Mouse (Mus musculus) midbrain, embryonic 10.5 days (tissue): ENCODE data around the gene Gstm1. TPM values are rescaled to one million over a fixed set of nuclear protein-coding genes. Genes with fewer than 3 reads are reported as not detected.
A peak's percentile ranks its signal among the peaks of the same experiment; 100 is the strongest.

Source experiments
- DNase-seq: peaks from one replicate; pipeline ENCODE4 v3.0.0-alpha.2; 2017; ENCODE audit warnings: low spot score
- H3K27ac ChIP-seq: fragments of 300-500 bp; sonication (generic); replicated peaks from 2 replicates; pipeline ENCODE4 v1.5.1; 2016; ENCODE audit warnings: mild to moderate bottlenecking
- H3K27me3 ChIP-seq: fragments of 300-500 bp; sonication (generic); 2 replicates; pipeline ENCODE4 v1.6.1; 2016; ENCODE audit warnings: low read depth, mild to moderate bottlenecking; ENCODE audit not compliant: poor library complexity, severe bottlenecking
- H3K36me3 ChIP-seq: fragments of 300-500 bp; sonication (generic); 2 replicates; pipeline ENCODE4 v1.6.1; 2016; ENCODE audit warnings: mild to moderate bottlenecking, moderate library complexity
- H3K4me1 ChIP-seq: fragments of 300-500 bp; sonication (generic); 2 replicates; pipeline ENCODE4 v1.6.1; 2016
- H3K4me3 ChIP-seq: fragments of 300-500 bp; sonication (generic); 2 replicates; pipeline ENCODE4 v1.5.1; 2016; ENCODE audit warnings: mild to moderate bottlenecking, moderate library complexity
- H3K9me3 ChIP-seq: fragments of 300-500 bp; sonication (generic); replicated peaks from 2 replicates; pipeline ENCODE4 v1.6.1; 2016; ENCODE audit warnings: mild to moderate bottlenecking
- WGBS: fragments of 180-500 bp; shearing (Covaris S2); methylation state at CpG from one replicate; pipeline ENCODE4 v1.1.7; 2016; 5-methylcytosine and 5-hydroxymethylcytosine counted together
- polyA plus RNA-seq: library from polyadenylated mRNA; unstranded; fragments of >200 nt; fragmentation: Nextera tagmentation; extraction: Ambion mirVana; gene quantifications from 2 replicates; pipeline ENCODE4 v1.2.1, GENCODE M21; 2016

Gstm1 gene
- 34.1 and 35.0 TPM in 2 replicates for polyA plus RNA-seq

DNA sequence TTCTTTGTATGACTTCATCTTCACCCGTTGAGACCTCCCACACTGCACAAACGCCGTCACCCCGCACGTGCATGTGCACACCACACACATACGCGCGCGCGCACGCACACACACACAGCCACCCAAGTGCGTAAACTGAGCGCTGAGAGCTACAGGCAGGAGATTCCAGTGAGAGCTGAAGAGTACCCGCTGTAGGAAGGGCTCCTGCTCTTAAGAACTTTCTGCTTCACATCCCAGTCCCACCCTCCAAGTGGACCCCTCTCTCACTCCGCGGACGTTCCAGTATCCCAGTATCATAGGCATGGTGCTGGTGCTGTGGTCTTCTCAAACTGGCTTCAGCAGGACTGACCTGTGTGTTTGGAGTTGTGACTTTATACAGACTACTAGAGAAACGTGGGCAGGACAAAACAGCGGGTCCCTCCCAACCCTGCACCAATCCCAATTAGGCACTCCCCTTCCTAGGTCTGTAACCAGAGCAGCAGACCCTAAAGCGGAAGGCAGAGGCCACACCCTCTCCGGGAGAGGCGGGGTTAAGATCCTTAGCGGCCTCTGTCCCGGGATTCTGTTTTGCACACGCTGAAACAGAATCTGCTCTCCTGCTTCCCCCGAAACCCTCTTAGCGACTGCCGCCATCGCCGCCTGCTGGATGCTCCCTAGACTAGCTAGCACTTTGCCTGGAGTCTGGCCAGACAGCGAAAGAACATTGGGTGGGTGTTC, at the start of gene Gstm1:
TSS of gene Gstm1 (minus strand) at position 501 of the 717 bp plus-strand sequence.
- no peaks in the 10 kb centered on the region for H3K9me3 ChIP-seq
- H3K36me3 ChIP-seq, result no peaks in the 10 kb centered on the region
- 1% methylated on average over 31 of the region's 31 CpGs for WGBS
- H3K27me3 ChIP-seq, result peaks cover 5% of the 10 kb centered on the region; the same call in 1 of the 2 replicates
- peak; percentile 94 for DNase-seq
- H3K27ac ChIP-seq, result peak within 1 kb of the TSS; percentile 83
- peak within 1 kb of the TSS; percentile 63 for H3K4me3 ChIP-seq
- peaks cover 29% of the 10 kb centered on the region for H3K4me1 ChIP-seq

DNA sequence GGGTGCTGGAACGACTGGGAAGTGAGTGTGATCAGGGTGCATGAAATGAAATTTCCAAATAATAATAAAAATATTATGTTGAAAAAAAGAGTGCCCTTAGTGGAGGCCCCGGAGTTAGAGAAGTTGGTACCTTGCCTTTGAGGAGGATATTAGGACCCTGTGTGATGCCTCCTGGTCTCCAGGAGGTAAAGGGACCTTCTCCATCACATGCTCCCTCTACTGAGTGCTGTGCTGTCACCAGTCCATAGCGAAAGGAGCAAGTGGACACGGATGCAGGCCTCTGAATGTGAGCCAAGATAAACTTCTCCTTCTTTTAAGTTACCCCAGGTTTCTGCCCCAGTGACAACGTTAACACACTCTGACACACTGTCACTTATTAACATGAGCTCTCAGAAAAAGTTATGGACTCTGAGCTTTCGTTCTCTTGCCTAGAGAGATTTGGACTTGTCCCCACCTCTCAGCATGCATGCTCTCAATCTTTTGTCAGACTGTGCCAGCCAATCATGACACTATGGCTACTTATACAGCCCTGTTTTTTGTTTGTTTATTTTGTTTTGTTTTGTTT, 49.7 kb upstream of the Gstm1 start:
- no peak overlapping the region for H3K27ac ChIP-seq
- WGBS, result 81% methylated on average over 6 of the region's 6 CpGs
- H3K9me3 ChIP-seq, result no peaks in the 10 kb centered on the region
- H3K36me3 ChIP-seq, result no peaks in the 10 kb centered on the region
- H3K4me1 ChIP-seq, result no peaks in the 10 kb centered on the region
- no peaks in the 10 kb centered on the region for H3K27me3 ChIP-seq
- no peak for DNase-seq
- H3K4me3 ChIP-seq, result no peak overlapping the region

DNA sequence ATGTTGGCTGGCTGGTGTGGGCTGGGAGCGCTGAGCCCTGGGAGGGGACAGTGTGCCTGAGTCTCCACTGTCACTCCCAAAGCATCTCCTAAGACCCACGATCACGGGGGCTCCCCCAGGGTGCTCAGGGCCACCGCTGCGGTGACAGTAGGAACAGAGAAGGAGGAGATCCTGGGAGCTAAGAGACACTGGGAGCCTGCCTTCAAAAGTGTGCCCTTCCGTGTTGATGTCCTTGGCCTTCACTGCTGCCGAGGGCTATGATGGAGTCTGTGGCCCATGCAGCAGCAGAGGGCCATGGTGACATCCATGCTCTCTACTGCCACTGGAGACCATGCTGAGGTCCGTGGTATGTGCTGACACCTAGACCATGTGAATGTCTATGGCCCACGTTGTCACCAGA, 47.8 kb upstream of the Gstm1 start:
- Histone ChIP-seq H3K36me3 (no peaks in the 10 kb centered on the region), H3K4me1 (0 out of 2 replicates have a peak, but pooled peaks cover 3% of the 10 kb centered on the region), H3K27me3 (no peaks in the 10 kb centered on the region), H3K27ac (no peak overlapping the region), H3K4me3 (no peak overlapping the region), H3K9me3 (no peaks in the 10 kb centered on the region)
- WGBS, result 87% methylated on average over 9 of the region's 9 CpGs
- DNase-seq, result no peak

DNA sequence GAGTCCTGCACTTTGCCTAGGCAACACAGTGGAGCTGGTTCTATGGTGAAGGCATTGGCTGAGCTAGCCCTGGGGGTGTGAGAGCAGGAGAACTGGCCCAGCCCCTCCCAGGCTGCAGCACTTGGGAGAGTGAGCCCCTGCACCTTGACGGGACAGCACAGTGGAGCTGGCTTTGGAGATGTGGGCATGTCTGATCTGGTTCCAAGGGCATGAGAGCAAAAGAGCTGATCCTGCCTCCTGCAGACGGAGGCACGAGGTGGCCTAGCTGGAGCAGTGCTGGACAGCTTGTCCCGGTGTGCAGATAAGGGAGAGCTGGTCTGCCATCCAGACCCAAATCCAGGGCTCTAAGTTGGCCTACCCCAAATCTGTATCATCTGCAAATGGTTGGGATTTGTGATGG, 46.9 kb upstream of the Gstm1 start:
- H3K4me1 ChIP-seq, result 0 out of 2 replicates have a peak, but pooled peaks cover 3% of the 10 kb centered on the region
- H3K27me3 ChIP-seq, result no peaks in the 10 kb centered on the region
- H3K27ac ChIP-seq, result 0 out of 2 replicates have a peak overlapping the region, but pooled peaks have one; percentile 1
- H3K9me3 ChIP-seq, result no peaks in the 10 kb centered on the region
- H3K4me3 ChIP-seq, result no peak overlapping the region
- WGBS, result 80% methylated on average over 4 of the region's 4 CpGs
- DNase-seq, result no peak
- no peaks in the 10 kb centered on the region for H3K36me3 ChIP-seq

DNA sequence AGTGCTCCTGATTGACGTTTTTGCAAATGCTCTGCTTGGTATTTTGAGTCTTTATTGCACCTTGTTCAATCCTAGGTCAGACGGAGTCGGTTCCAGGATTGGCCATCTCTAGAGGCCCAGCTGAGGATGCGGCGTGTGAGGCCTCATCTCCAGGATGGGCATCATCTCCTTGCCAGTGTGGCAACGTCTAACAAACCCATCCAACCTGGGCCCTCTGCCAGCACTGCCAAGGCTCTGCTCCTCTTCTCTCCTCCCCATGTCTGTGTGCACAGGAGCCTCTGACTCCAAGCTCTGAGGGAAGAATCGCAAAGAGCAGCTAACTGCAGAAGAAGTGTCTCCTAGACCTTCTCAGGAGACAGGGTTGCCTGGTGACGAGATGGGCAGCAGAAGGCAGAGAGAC, 44.9 kb upstream of the Gstm1 start:
- Histone ChIP-seq H3K9me3 (no peaks in the 10 kb centered on the region), H3K27ac (no peak overlapping the region), H3K4me1 (0 out of 2 replicates have a peak, but pooled peaks cover 3% of the 10 kb centered on the region), H3K36me3 (no peaks in the 10 kb centered on the region), H3K27me3 (no peaks in the 10 kb centered on the region), H3K4me3 (no peak overlapping the region)
- WGBS, result 85% methylated on average over 8 of the region's 8 CpGs
- DNase-seq, result no peak

DNA sequence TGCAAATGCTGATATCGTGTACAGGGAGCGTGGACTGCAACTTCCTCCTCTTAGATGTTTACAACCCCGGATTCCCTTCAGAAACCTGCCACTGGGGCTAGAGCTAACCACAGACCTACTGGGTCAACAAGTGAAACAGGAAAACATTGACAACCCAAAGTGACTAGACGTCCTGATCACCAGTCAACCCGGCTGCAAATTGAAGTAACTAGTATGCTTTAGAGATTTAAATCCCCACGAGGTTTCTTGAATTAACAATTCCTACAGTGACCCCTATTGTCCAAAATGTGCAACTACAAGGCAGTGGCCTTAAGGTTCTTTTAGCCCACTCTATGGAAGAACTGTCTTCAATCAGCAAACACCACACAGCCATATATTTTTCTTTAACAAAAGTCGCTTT, 43.6 kb upstream of the Gstm1 start:
- Histone ChIP-seq H3K9me3 (no peaks in the 10 kb centered on the region), H3K4me3 (no peak overlapping the region), H3K27me3 (no peaks in the 10 kb centered on the region), H3K36me3 (no peaks in the 10 kb centered on the region), H3K27ac (no peak overlapping the region), H3K4me1 (0 out of 2 replicates have a peak, but pooled peaks cover 3% of the 10 kb centered on the region)
- DNase-seq, result peak; percentile 45
- WGBS, result 31% methylated on average over 7 of the region's 7 CpGs

DNA sequence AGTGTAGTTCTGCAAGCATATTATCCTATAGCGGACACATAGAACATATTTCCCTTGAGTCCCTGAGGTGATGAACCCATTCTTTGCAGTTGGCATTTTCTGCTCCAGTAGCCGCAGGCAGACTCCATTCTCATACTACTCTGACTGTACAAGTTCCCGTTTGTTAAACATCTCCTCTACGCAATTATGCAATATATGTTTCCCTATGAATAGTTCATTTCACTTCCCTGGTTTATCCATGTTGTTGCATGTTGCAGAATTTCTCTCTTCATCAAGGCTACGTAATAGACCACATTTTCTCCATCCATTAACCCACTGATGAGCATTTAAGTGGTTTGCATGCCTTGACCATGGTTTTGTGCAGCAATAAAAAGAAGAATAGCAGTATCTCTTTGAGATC, 32.7 kb upstream of the Gstm1 start:
- no peak for DNase-seq
- Histone ChIP-seq H3K4me3 (no peak overlapping the region), H3K36me3 (no peaks in the 10 kb centered on the region), H3K27me3 (no peaks in the 10 kb centered on the region), H3K27ac (no peak overlapping the region), H3K4me1 (no peaks in the 10 kb centered on the region), H3K9me3 (no peaks in the 10 kb centered on the region)
- 95% methylated on average over 5 of the region's 5 CpGs for WGBS

DNA sequence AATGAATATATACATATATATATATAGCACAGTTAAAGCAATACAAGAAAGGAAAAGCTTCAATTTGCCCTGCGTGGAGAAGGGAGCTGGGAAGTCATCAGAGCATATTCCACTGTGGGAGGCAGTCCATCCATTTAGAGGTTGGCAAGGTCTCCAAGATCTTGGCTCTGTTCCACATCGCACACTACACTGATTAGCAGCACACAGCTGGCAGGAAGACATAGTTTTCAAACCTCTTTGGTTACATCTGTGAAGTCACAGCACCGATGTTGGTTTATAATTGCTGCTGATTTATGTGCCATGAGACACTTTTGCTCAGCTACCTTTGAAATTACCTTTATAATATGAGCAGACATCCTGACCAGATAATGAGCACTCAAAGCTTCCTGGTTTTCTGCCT, 30.5 kb upstream of the Gstm1 start:
- Histone ChIP-seq H3K9me3 (no peaks in the 10 kb centered on the region), H3K4me1 (peaks cover 17% of the 10 kb centered on the region), H3K27me3 (no peaks in the 10 kb centered on the region), H3K4me3 (no peak overlapping the region), H3K36me3 (no peaks in the 10 kb centered on the region), H3K27ac (no peak overlapping the region)
- DNase-seq, result no peak
- WGBS, result 93% methylated on average over 3 of the region's 3 CpGs

DNA sequence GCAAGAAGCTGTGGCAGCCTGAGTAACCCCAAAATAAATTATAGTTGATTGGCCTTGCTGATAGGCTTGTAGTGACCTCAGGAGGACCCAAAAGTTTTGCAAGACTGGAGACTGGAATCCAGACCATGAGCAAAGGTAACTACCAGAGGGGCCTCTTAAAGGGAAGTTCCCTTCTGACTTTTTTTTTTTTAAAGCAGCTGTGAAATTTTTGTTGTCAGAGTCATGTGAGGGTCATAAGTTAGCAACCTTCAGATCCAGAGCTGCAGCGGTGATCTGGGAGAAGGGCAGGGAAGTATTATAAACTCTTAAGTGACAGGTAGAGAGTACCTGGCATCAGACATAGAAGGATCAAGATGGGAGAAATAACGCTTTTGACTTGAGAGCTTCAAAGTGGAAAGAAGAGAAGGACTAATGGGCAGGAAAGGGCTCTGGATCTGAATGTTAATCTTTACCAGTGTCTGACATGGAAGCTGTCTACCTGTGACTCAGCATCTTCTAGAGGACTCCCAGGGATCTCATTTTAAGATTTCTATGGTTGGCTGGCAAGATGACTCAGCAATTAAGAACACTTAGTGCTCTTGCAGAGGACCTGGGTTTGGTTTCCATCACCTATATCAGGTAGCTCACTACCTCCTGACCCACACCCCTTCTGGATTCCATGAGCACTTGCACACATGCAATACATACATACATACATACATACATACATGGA, 29.3 kb upstream of the Gstm1 start:
- no peaks in the 10 kb centered on the region for H3K27me3 ChIP-seq
- H3K4me1 ChIP-seq, result peaks cover 17% of the 10 kb centered on the region
- no peak for DNase-seq
- no peak overlapping the region for H3K4me3 ChIP-seq
- H3K27ac ChIP-seq, result no peak overlapping the region
- H3K36me3 ChIP-seq, result no peaks in the 10 kb centered on the region
- WGBS, result 91% methylated on average over 2 of the region's 2 CpGs
- no peaks in the 10 kb centered on the region for H3K9me3 ChIP-seq

DNA sequence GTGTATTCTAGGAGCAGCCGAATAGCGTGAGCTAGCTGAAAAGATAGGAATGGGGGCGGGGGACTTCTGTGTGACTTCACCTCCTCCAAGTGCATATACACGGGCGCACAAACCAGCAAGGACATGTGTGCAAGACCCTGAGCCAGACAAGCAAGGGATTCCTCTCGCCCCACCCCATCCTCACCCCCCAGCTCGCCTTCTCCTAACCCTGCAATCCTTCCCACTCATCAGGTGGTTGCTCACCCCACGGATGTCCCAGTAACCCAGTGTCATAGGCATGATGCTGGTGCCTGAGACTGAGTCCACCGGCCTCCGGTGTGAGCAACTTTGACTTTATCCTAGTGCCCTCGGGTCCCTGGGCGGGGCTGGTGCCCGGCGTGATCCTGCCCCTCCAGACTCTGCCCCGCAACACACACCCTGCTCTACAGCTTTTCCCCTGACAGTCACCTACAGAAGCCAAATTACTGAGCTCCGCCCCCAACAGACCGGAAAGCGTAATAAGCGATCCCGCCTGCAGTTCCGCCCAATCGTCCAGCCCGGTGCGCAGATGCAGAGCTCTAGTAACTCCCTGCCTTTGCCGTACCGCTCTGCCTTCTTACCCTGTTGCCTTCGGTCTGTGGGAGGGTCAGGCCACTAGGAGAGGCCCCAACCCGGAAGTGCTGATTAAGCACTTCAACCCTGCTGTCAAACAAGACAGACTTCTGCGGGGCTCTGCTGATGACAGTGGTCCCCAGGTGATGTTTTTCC, 26.8 kb upstream of the Gstm1 start, which contains the start of gene Gstm4:
TSS of gene Gstm4 (minus strand) at position 501 of the 747 bp plus-strand sequence.
- no peaks in the 10 kb centered on the region for H3K36me3 ChIP-seq
- H3K27me3 ChIP-seq, result no peaks in the 10 kb centered on the region
- 10% methylated on average over 29 of the region's 29 CpGs for WGBS
- peaks cover 17% of the 10 kb centered on the region for H3K4me1 ChIP-seq
- no peaks in the 10 kb centered on the region for H3K9me3 ChIP-seq
- peak; percentile 79 for DNase-seq
- peak within 1 kb of the TSS; percentile 67 for H3K4me3 ChIP-seq
- peak within 1 kb of the TSS; percentile 80 for H3K27ac ChIP-seq

DNA sequence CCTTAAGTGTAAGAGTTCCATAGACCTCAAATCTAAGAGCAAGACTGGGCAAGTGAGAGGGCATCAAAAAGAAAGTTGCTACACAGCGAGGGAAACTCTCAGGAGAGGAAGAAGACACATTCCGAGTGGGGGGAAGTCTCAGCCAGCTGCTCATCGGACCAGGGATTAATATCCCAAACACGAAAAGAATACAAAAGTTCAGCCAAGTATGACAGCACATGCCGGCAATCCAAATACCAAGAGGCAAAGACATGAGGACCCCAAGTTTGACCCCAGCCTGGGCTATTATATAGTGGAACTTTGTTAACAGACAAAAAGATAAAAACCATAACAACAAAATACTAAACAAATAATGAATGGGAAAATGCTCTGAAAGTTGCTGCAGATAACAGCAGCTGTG, 15.4 kb upstream of the Gstm1 start:
- no peak for DNase-seq

DNA sequence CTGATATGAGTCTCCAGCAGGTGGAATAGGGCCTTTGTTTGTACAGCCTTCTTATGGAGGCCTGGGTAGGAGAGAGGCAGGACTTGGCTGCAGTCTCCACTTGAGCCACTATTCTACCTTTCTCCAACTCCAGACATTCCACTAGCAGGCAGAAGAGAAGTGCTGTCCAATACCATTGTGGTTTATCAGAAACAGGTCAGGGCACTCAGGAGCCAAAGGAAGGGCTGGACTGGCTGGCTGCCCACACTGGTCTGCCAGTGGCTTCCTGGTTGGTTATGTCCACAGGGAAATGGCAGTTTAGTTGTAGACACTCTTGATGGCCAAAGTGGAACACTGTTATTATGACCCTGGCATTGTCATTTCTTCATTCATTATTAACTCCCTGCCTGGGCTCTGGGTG, 14.3 kb upstream of the Gstm1 start:
- DNase-seq, result no peak
- no peaks in the 10 kb centered on the region for H3K9me3 ChIP-seq
- no peaks in the 10 kb centered on the region for H3K36me3 ChIP-seq
- no peak overlapping the region for H3K4me3 ChIP-seq
- no peak overlapping the region for H3K27ac ChIP-seq
- H3K27me3 ChIP-seq, result no peaks in the 10 kb centered on the region
- peaks cover 9% of the 10 kb centered on the region for H3K4me1 ChIP-seq

More for the DNA sequence above, 15.4 kb upstream of the Gstm1 start:
- Histone ChIP-seq H3K4me1 (peaks cover 9% of the 10 kb centered on the region), H3K4me3 (no peak overlapping the region), H3K36me3 (no peaks in the 10 kb centered on the region), H3K27ac (no peak overlapping the region), H3K9me3 (no peaks in the 10 kb centered on the region), H3K27me3 (no peaks in the 10 kb centered on the region)
- 75% methylated on average over 5 of the region's 5 CpGs for WGBS
